Mouse (Mus musculus): Measurements from ENCODE around the gene Nsl1. TPM values are rescaled to one million over a fixed set of nuclear protein-coding genes. Genes with fewer than 3 reads are reported as not detected.
A peak's percentile ranks its signal among the peaks of the same experiment; 100 is the strongest.

Nsl1 gene
- polyA plus RNA-seq, 1 experiment from 2014 or later, result 9.9 TPM

GRCm38 (mm10) chr1:191075199-191075883, 12.5 kb downstream of the Nsl1 start:
- H3K4me1 ChIP-seq (replicated peaks), result no peaks in the 10 kb centered on the region
- WGBS, result 44% methylated on average over 10 of the region's 10 CpGs

DNA sequence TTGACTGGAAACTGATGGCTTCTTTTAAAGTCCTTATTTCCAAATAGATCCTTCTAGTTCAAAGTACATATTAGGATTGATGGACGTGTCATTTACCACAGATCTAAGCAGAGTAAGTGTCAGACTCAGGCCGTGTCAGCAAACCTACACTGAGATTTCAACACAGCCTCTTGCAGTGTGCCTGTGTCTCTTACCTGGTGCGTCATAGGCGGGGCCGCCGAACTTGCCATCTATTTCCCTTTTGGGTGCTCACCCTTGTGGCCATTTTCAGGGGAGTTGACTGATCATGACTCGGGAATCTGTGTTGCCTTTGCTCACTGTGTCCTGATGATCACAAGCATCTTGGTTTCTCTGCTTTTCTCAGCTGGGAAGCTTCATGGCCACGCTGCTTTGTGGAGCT, 20.4 kb downstream of the Nsl1 start:
- H3K9ac ChIP-seq, result no peak overlapping the region
- H3K4me2 ChIP-seq, result no peak overlapping the region
- no peak overlapping the region for H3K4me3 ChIP-seq
- H3K27ac ChIP-seq, result no peak overlapping the region
- H3K36me3 ChIP-seq, result peaks cover 35% of the 10 kb centered on the region
- no peaks in the 10 kb centered on the region for H3K27me3 ChIP-seq
- H3K9me3 ChIP-seq (replicated peaks), result no peaks in the 10 kb centered on the region
- 86% methylated on average over 8 of the region's 8 CpGs for WGBS
- H3K4me1 ChIP-seq (replicated peaks), result no peaks in the 10 kb centered on the region
- no peak for ATAC-seq (replicated peaks; ENCODE audit: insufficient number of reproducible peaks, insufficient read depth, low FRiP score, low read depth)

More at GRCm38 (mm10) chr1:191075199-191075883, 12.5 kb downstream of the Nsl1 start:
- Histone ChIP-seq H3K4me3 (no peak overlapping the region), H3K27me3 (no peaks in the 10 kb centered on the region), H3K27ac (peak overlapping the region; percentile 45; the same call in 1 of the 2 replicates), H3K9ac (no peak overlapping the region), H3K9me3 (replicated peaks) (no peaks in the 10 kb centered on the region), H3K4me2 (peak overlapping the region; percentile 19; the same call in 1 of the 2 replicates), H3K36me3 (peaks cover 48% of the 10 kb centered on the region)
- ATAC-seq (replicated peaks; ENCODE audit: insufficient number of reproducible peaks, insufficient read depth, low FRiP score, low read depth), result 0 out of 2 replicates have a peak, but pooled peaks have one; percentile 27

GRCm38 (mm10) chr1:191084951-191085559, 22.2 kb downstream of the Nsl1 start:
- H3K4me1 ChIP-seq (replicated peaks), result no peaks in the 10 kb centered on the region
- H3K27me3 ChIP-seq, result no peaks in the 10 kb centered on the region
- H3K36me3 ChIP-seq, result peaks cover 30% of the 10 kb centered on the region
- ATAC-seq (replicated peaks; ENCODE audit: insufficient number of reproducible peaks, insufficient read depth, low FRiP score, low read depth), result no peak
- 72% methylated on average over 5 of the region's 5 CpGs for WGBS
- H3K4me2 ChIP-seq, result no peak overlapping the region
- H3K9me3 ChIP-seq (replicated peaks), result no peaks in the 10 kb centered on the region
- no peak overlapping the region for H3K27ac ChIP-seq
- no peak overlapping the region for H3K9ac ChIP-seq
- H3K4me3 ChIP-seq, result no peak overlapping the region

DNA sequence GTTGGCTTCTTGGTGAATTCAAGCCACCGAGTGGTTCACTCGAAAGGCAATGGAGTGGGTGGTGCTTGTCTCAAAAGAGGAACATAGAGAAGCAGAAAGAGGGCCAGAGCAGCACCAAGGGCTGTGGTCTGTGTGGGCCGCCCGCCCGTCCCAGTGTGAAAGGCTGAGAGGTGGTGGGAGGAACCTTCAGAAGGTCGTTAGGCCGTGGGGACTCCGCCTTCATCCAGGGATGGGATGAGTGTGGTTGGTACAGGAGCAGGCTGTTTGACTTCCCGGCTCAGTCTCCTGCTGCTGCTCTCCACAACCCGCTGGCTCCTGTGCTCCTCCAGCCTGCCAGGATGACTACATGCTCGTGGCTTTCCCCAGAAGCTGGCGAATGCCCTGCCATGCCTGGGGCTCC, 22.8 kb downstream of the Nsl1 start:
- no peak overlapping the region for H3K27ac ChIP-seq
- no peak for ATAC-seq (replicated peaks; ENCODE audit: insufficient number of reproducible peaks, insufficient read depth, low FRiP score, low read depth)
- H3K4me2 ChIP-seq, result no peak overlapping the region
- no peak overlapping the region for H3K4me3 ChIP-seq
- no peaks in the 10 kb centered on the region for H3K4me1 ChIP-seq (replicated peaks)
- WGBS, result 80% methylated on average over 12 of the region's 12 CpGs
- H3K36me3 ChIP-seq, result peaks cover 25% of the 10 kb centered on the region
- no peaks in the 10 kb centered on the region for H3K9me3 ChIP-seq (replicated peaks)
- no peaks in the 10 kb centered on the region for H3K27me3 ChIP-seq
- no peak overlapping the region for H3K9ac ChIP-seq

DNA sequence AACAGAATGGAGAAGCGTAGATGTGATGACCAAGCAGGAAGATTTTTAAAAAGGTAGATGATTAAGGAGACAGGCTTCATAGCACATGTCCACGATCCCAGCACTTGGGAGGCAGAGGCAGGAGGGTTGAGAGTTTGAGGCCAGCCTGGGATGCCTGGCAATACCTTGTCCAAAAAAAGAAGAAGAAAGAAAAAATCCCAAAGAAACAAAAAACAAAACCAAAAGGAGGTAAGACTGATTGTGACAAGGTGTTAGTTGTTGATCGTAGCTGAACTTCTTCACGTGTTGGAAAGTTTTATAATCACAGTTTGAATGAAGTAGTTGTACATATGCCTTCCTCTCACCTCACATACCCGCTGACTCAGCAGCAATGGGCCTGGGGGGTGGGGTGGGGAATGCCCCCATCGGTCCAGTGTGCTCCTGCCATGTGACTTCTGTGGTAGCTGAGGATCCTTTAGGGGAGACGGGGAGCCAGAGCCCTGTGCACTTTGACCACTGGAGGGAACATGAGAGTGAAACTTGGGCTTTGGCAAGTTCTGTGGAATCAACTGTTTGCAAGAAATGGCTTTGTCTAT, 23.6 kb downstream of the Nsl1 start:
- no peak for ATAC-seq (replicated peaks; ENCODE audit: insufficient number of reproducible peaks, insufficient read depth, low FRiP score, low read depth)
- Histone ChIP-seq H3K4me1 (replicated peaks) (no peaks in the 10 kb centered on the region), H3K27me3 (no peaks in the 10 kb centered on the region), H3K4me3 (no peak overlapping the region), H3K9me3 (replicated peaks) (no peaks in the 10 kb centered on the region), H3K36me3 (peaks cover 24% of the 10 kb centered on the region), H3K9ac (no peak overlapping the region), H3K4me2 (no peak overlapping the region), H3K27ac (no peak overlapping the region)
- WGBS, result 79% methylated on average over 7 of the region's 7 CpGs

DNA sequence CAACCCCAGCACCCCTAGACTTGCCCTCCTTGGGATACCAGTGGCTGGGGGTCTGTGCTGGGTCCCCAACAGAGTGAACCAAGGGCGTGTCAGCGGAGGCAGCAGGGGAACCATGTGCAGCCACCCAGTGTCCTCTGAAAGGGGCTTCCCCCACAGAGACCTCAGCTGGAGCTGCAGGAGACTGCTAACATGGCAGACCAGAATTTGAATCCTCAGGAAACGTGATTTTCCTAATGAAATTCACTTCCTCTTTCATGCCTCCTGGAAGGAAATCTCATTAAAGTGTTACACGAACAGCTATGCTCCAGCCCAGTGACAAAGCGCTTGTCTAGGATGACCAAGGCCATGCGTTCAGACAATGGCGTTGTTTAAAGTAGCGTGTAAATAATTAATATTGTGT, 24.1 kb downstream of the Nsl1 start:
- Histone ChIP-seq H3K4me1 (replicated peaks) (no peaks in the 10 kb centered on the region), H3K27ac (no peak overlapping the region), H3K9me3 (replicated peaks) (no peaks in the 10 kb centered on the region), H3K4me3 (no peak overlapping the region), H3K4me2 (no peak overlapping the region), H3K27me3 (no peaks in the 10 kb centered on the region), H3K9ac (no peak overlapping the region), H3K36me3 (peaks cover 19% of the 10 kb centered on the region)
- no peak for ATAC-seq (replicated peaks; ENCODE audit: insufficient number of reproducible peaks, insufficient read depth, low FRiP score, low read depth)
- WGBS, result 82% methylated on average over 8 of the region's 8 CpGs

DNA sequence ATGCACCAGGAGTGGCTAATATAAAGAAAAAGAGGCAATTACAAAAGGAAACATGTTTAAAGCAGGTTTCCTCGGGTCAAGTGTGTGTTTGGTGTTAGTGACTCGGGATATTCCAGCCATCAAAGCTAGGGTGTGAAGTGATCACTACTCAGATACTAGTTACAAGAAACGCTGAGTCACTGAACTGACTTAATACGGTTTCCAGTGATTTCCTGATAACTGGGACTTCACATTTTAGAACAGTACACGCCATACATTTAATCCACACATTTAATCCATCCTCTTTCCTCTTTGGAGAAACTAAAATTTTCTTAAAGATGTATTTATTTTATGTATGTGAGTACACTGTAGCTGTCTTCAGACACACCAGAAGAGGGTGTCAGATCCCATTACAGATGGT, 25.1 kb downstream of the Nsl1 start:
- H3K27me3 ChIP-seq, result no peaks in the 10 kb centered on the region
- H3K4me1 ChIP-seq (replicated peaks), result 0 out of 2 replicates have a peak, but pooled peaks cover 2% of the 10 kb centered on the region
- no peaks in the 10 kb centered on the region for H3K9me3 ChIP-seq (replicated peaks)
- H3K9ac ChIP-seq, result no peak overlapping the region
- peaks cover 10% of the 10 kb centered on the region; the same call in 1 of the 2 replicates for H3K36me3 ChIP-seq
- no peak overlapping the region for H3K27ac ChIP-seq
- no peak overlapping the region for H3K4me3 ChIP-seq
- H3K4me2 ChIP-seq, result no peak overlapping the region
- 75% methylated on average over 5 of the region's 5 CpGs for WGBS
- no peak for ATAC-seq (replicated peaks; ENCODE audit: insufficient number of reproducible peaks, insufficient read depth, low FRiP score, low read depth)

GRCm38 (mm10) chr1:191089355-191089754, 26.5 kb downstream of the Nsl1 start:
- no peak for ATAC-seq (replicated peaks; ENCODE audit: insufficient number of reproducible peaks, insufficient read depth, low FRiP score, low read depth)

GRCm38 (mm10) chr1:191092050-191092449, 29.2 kb downstream of the Nsl1 start:
- no peaks in the 10 kb centered on the region for H3K36me3 ChIP-seq
- ATAC-seq (replicated peaks; ENCODE audit: insufficient number of reproducible peaks, insufficient read depth, low FRiP score, low read depth), result no peak
- 75% methylated on average over 8 of the region's 8 CpGs for WGBS
- no peaks in the 10 kb centered on the region for H3K27me3 ChIP-seq
- no peaks in the 10 kb centered on the region for H3K9me3 ChIP-seq (replicated peaks)
- peaks cover 4% of the 10 kb centered on the region for H3K4me1 ChIP-seq (replicated peaks)
- no peak overlapping the region for H3K9ac ChIP-seq
- no peak overlapping the region for H3K27ac ChIP-seq
- no peak overlapping the region for H3K4me2 ChIP-seq
- H3K4me3 ChIP-seq, result no peak overlapping the region

More at GRCm38 (mm10) chr1:191089355-191089754, 26.5 kb downstream of the Nsl1 start:
- Histone ChIP-seq H3K27ac (no peak overlapping the region), H3K9ac (no peak overlapping the region), H3K4me3 (no peak overlapping the region), H3K4me1 (replicated peaks) (0 out of 2 replicates have a peak, but pooled peaks cover 2% of the 10 kb centered on the region), H3K27me3 (no peaks in the 10 kb centered on the region), H3K9me3 (replicated peaks) (no peaks in the 10 kb centered on the region), H3K36me3 (no peaks in the 10 kb centered on the region; the same call in 1 of the 2 replicates), H3K4me2 (no peak overlapping the region)
- WGBS, result 27% methylated on average over 6 of the region's 6 CpGs

- 67% methylated on average over 5 of the region's 5 CpGs for WGBS
Measured at GRCm38 (mm10) chr1:191093578-191093977, 30.8 kb downstream of the Nsl1 start.

DNA sequence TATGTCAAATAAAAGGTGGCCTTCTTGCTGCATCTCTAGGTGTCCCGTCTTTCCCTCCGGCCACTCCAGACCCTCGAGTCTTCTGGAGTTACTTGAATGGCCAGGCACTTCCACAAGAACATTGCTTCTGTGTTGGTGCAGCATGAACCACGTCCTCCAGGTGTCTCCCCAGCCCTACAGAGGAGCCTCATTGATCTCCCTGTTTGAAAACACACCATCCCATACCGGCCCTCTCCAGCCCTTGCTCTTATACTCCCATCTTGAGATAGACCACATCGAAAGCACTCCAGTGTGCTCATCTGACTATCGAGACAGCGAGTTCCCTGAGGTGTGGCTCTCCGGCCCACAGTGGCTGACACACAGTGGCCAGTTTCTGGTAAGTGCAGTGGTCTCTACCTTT, 32.2 kb downstream of the Nsl1 start:
- Histone ChIP-seq H3K36me3 (no peaks in the 10 kb centered on the region), H3K4me1 (replicated peaks) (peaks cover 21% of the 10 kb centered on the region)
- WGBS, result 71% methylated on average over 9 of the region's 9 CpGs

More at GRCm38 (mm10) chr1:191093578-191093977, 30.8 kb downstream of the Nsl1 start:
- no peak for ATAC-seq (replicated peaks; ENCODE audit: insufficient number of reproducible peaks, insufficient read depth, low FRiP score, low read depth)
- Histone ChIP-seq H3K36me3 (no peaks in the 10 kb centered on the region), H3K4me2 (no peak overlapping the region), H3K4me1 (replicated peaks) (peaks cover 16% of the 10 kb centered on the region), H3K9ac (no peak overlapping the region), H3K27ac (no peak overlapping the region), H3K9me3 (replicated peaks) (no peaks in the 10 kb centered on the region), H3K4me3 (no peak overlapping the region), H3K27me3 (peaks cover 3% of the 10 kb centered on the region)

More for the DNA sequence above, 32.2 kb downstream of the Nsl1 start:
- no peaks in the 10 kb centered on the region for H3K9me3 ChIP-seq (replicated peaks)
- no peak overlapping the region for H3K4me3 ChIP-seq
- no peak overlapping the region for H3K27ac ChIP-seq
- H3K27me3 ChIP-seq, result peaks cover 13% of the 10 kb centered on the region
- no peak overlapping the region for H3K4me2 ChIP-seq
- H3K9ac ChIP-seq, result no peak overlapping the region
- ATAC-seq (replicated peaks; ENCODE audit: insufficient number of reproducible peaks, insufficient read depth, low FRiP score, low read depth), result no peak
